Mouse (Mus musculus) G1E (cell line): ENCODE results near the gene Gm9837. TPM values are rescaled to one million over a fixed set of nuclear protein-coding genes. Genes with fewer than 3 reads are reported as not detected.

ENCODE experiments used
- ATAC-seq: 2 replicates; pipeline ENCODE4 v1.8.0; 2016; ENCODE audit warnings: mild to moderate bottlenecking; ENCODE audit not compliant: insufficient number of reproducible peaks, poor library complexity, low FRiP score, severe bottlenecking; ENCODE audit errors: extremely low read depth
- DNase-seq: peaks from one replicate; pipeline ENCODE4 v3.0.0; 2012; ENCODE audit warnings: low spot score
- H3K27me3 ChIP-seq: 2 replicates; pipeline ENCODE4 v1.6.1; 2012; ENCODE audit warnings: mild to moderate bottlenecking, low read length, inconsistent platforms; ENCODE audit not compliant: insufficient read depth
- H3K36me3 ChIP-seq: replicated peaks from 2 replicates; pipeline ENCODE3; 2012; ENCODE audit warnings: mild to moderate bottlenecking, inconsistent platforms
- H3K4me1 ChIP-seq: 2 replicates; pipeline ENCODE4 v1.6.1; 2012; ENCODE audit warnings: low read depth, low read length, inconsistent platforms, mixed read lengths; ENCODE audit not compliant: insufficient read depth
- H3K4me3 ChIP-seq: 2 replicates; pipeline ENCODE4 v1.5.1; 2012; ENCODE audit warnings: low read depth, mild to moderate bottlenecking, inconsistent platforms, low read length, moderate library complexity, mixed read lengths
- H3K9me3 ChIP-seq: replicated peaks from 2 replicates; pipeline ENCODE4 v1.6.1; 2012; ENCODE audit warnings: inconsistent platforms
- CTCF ChIP-seq: IDR thresholded peaks from 2 replicates; pipeline ENCODE4 v1.5.1; 2012; ENCODE audit warnings: low read depth, low read length, inconsistent platforms, mixed read lengths
- GATA1 ChIP-seq: IDR thresholded peaks from 2 replicates; pipeline ENCODE4 v1.6.1; 2012; ENCODE audit warnings: borderline replicate concordance, low read length, inconsistent platforms, mixed read lengths
- GATA2 ChIP-seq: IDR thresholded peaks from 2 replicates; pipeline ENCODE4 v1.6.1; 2012; ENCODE audit warnings: low read depth, low read length, inconsistent platforms, borderline replicate concordance
- POLR2AphosphoS5 ChIP-seq: IDR thresholded peaks from 2 replicates; pipeline ENCODE4 v1.6.1; 2012; ENCODE audit warnings: low read depth, low read length, inconsistent platforms; ENCODE audit not compliant: insufficient replicate concordance
- TAL1 ChIP-seq: conservative IDR thresholded peaks from 2 replicates; pipeline ENCODE4 v1.6.1; 2012; ENCODE audit warnings: low read depth, low read length, inconsistent platforms, mixed read lengths
- polyA plus RNA-seq: library from polyadenylated mRNA; stranded (reverse); fragments of >175 nt; gene quantifications from 2 replicates; pipeline ENCODE4 v1.2.3, GENCODE M21; 2012
- total RNA-seq, 2 experiments: library from RNA; stranded (forward) in 1 of 2; stranded (reverse) in 1 of 2; fragments of 200-1000 nt in 1 of 2; fragments of >200 nt in 1 of 2; fragmentation: Nextera tagmentation in 1 of 2; gene quantifications; 2 replicates each; pipeline ENCODE4 v1.2.3; 2014 to 2017

The Gm9837 gene
- not detected in 2 replicates for total RNA-seq (2014; fragmentation: Nextera tagmentation)
- total RNA-seq (2017) = 0.16 TPM in 1 of 2 replicates, not detected in the other
- not detected in 2 replicates for polyA plus RNA-seq

GRCm38 (mm10) chr11:53469968-53470695, at the start of gene Gm9837:
Gene Gm9837 (minus strand): TSS chr11:53470479.
- TF ChIP-seq CTCF = peak; percentile 88
- no peak for TF ChIP-seq GATA1
- H3K4me3 ChIP-seq = peak within 1 kb of the TSS; percentile 46; the same call in 1 of the 2 replicates
- no peaks in the 10 kb centered on the region for H3K9me3 ChIP-seq
- peaks cover 43% of the 10 kb centered on the region for H3K4me1 ChIP-seq
- peaks cover 65% of the 10 kb centered on the region for H3K27me3 ChIP-seq
- DNase-seq (peak; percentile 73), ATAC-seq (no peak)
- no peaks in the 10 kb centered on the region for H3K36me3 ChIP-seq

- H3K36me3 ChIP-seq = peaks cover 26% of the 10 kb centered on the region
- no peaks in the 10 kb centered on the region for H3K9me3 ChIP-seq
- H3K4me3 ChIP-seq = peak within 1 kb of the TSS; percentile 80
- TF ChIP-seq GATA2 = no peak
- TF ChIP-seq GATA1 = no peak
- no peak for TF ChIP-seq TAL1
- TF ChIP-seq POLR2AphosphoS5 = no peak
- TF ChIP-seq CTCF = no peak
- H3K4me1 ChIP-seq = peaks cover 80% of the 10 kb centered on the region
- ATAC-seq (no peak), DNase-seq (peak; percentile 70)
- no peaks in the 10 kb centered on the region for H3K27me3 ChIP-seq
Measured at GRCm38 (mm10) chr11:53519207-53520121, 49.2 kb upstream of the Gm9837 start, which contains the start of gene Sept8. Gene Sept8 (plus strand): TSS chr11:53519257.

- Histone ChIP-seq H3K27me3 (no peaks in the 10 kb centered on the region), H3K4me3 (peak overlapping the region; percentile 80; the same call in 1 of the 2 replicates), H3K36me3 (peaks cover 19% of the 10 kb centered on the region), H3K4me1 (peaks cover 78% of the 10 kb centered on the region), H3K9me3 (no peaks in the 10 kb centered on the region)
- peak; percentile 32; the same call in 1 of the 2 replicates for TF ChIP-seq TAL1
- no peak for TF ChIP-seq POLR2AphosphoS5
- ATAC-seq (no peak), DNase-seq (peak; percentile 56)
Measured at GRCm38 (mm10) chr11:53518759-53519158, 48.5 kb upstream of the Gm9837 start.

- Histone ChIP-seq H3K4me1 (peaks cover 61% of the 10 kb centered on the region), H3K27me3 (no peaks in the 10 kb centered on the region), H3K36me3 (peaks cover 3% of the 10 kb centered on the region), H3K4me3 (peak overlapping the region; percentile 35; the same call in 1 of the 2 replicates), H3K9me3 (no peaks in the 10 kb centered on the region)
- DNase-seq = peak; percentile 56
- ATAC-seq = peak; percentile 24; the same call in 1 of the 2 replicates
- TF ChIP-seq CTCF (no peak), GATA1 (no peak), TAL1 (no peak), POLR2AphosphoS5 (no peak), GATA2 (no peak)
Measured at GRCm38 (mm10) chr11:53516775-53517627, 46.7 kb upstream of the Gm9837 start.

- DNase-seq = no peak
Measured at GRCm38 (mm10) chr11:53510351-53510750, 40.1 kb upstream of the Gm9837 start.

More at GRCm38 (mm10) chr11:53510351-53510750, 40.1 kb upstream of the Gm9837 start:
- Histone ChIP-seq H3K4me3 (no peak overlapping the region), H3K4me1 (peaks cover 15% of the 10 kb centered on the region), H3K9me3 (no peaks in the 10 kb centered on the region), H3K27me3 (no peaks in the 10 kb centered on the region; the same call in 1 of the 2 replicates), H3K36me3 (no peaks in the 10 kb centered on the region)
- no peak for ATAC-seq
- TF ChIP-seq TAL1 = no peak
- TF ChIP-seq POLR2AphosphoS5 = no peak
- no peak for TF ChIP-seq CTCF
- no peak for TF ChIP-seq GATA1
- no peak for TF ChIP-seq GATA2
